19 mouse cellular contexts compared by ENCODE assay signal in genomic region chr7:75917662-75918061, GRCm38 (mm10).
"Had no signal": no experiment of that assay in that cellular context is flagged by ENCODE, and none has a peak within 500 bp of the region (broad histone marks: within the 10 kb centered on the region; RNA-seq: fewer than 3 reads in every experiment).

No protein-coding gene starts in this region.

- DNase-seq: kidney, adult 11 months; kidney, adult 8-10 months; kidney, postnatal 14 days; layer of hippocampus, postnatal 36 days; liver, embryonic 13.5 days; lung, adult 2 months; lung, postnatal 14 days; right cerebral cortex, adult 18-20 months; right cerebral cortex, postnatal 14 days; right cerebral cortex, postnatal 4 days; spleen, adult 18-20 months; thymus, adult 2 months; thymus, postnatal 25 days had no signal

- H3K27ac ChIP-seq: left cerebral cortex, adult 2 months; liver, embryonic 13.5 days; macrophage; midbrain, embryonic 13.5 days; neural tube, embryonic 12.5 days; neural tube, embryonic 15.5 days; stomach, embryonic 15.5 days had no signal

- ATAC-seq: midbrain, embryonic 13.5 days had no signal

- H3K4me2 ChIP-seq: liver, embryonic 13.5 days; midbrain, embryonic 13.5 days; neural tube, embryonic 12.5 days; neural tube, embryonic 15.5 days; stomach, embryonic 15.5 days had no signal

- H3K27me3 ChIP-seq: liver, embryonic 13.5 days; midbrain, embryonic 13.5 days; neural tube, embryonic 12.5 days; neural tube, embryonic 15.5 days; stomach, embryonic 15.5 days had no signal

- H3K4me3 ChIP-seq: left cerebral cortex, adult 2 months; liver, embryonic 13.5 days; midbrain, embryonic 13.5 days; neural tube, embryonic 12.5 days; neural tube, embryonic 15.5 days; stomach, embryonic 15.5 days had no signal

- H3K9ac ChIP-seq: liver, embryonic 13.5 days; midbrain, embryonic 13.5 days; neural tube, embryonic 12.5 days; neural tube, embryonic 15.5 days; stomach, embryonic 15.5 days had no signal

- H3K4me1 ChIP-seq: liver, embryonic 13.5 days; neural tube, embryonic 12.5 days; stomach, embryonic 15.5 days had no signal

- H3K36me3 ChIP-seq: liver, embryonic 13.5 days; midbrain, embryonic 13.5 days; neural tube, embryonic 12.5 days; neural tube, embryonic 15.5 days; stomach, embryonic 15.5 days had no signal

- H3K9me3 ChIP-seq: liver, embryonic 13.5 days; midbrain, embryonic 13.5 days; neural tube, embryonic 12.5 days; neural tube, embryonic 15.5 days; stomach, embryonic 15.5 days had no signal
